Comparison of ENCODE assay signal across 15 mouse cellular contexts in genomic region chr2:115747639-115748038, GRCm38 (mm10).
"Had no signal": no experiment of that assay in that cellular context is flagged by ENCODE, and none has a peak within 500 bp of the region (broad histone marks: within the 10 kb centered on the region; RNA-seq: fewer than 3 reads in every experiment).

No protein-coding gene starts in this region.

- H3K27ac ChIP-seq: limb, embryonic 10.5 days; limb, embryonic 13.5 days; liver, embryonic 13.5 days; midbrain, embryonic 13.5 days; stomach, embryonic 15.5 days had no signal

- H3K27me3 ChIP-seq: limb, embryonic 13.5 days; liver, embryonic 13.5 days; midbrain, embryonic 13.5 days; stomach, embryonic 15.5 days had no signal

- H3K4me3 ChIP-seq: limb, embryonic 10.5 days; limb, embryonic 13.5 days; liver, embryonic 13.5 days; midbrain, embryonic 13.5 days; stomach, embryonic 15.5 days had no signal

- H3K9ac ChIP-seq: limb, embryonic 13.5 days; liver, embryonic 13.5 days; midbrain, embryonic 13.5 days; stomach, embryonic 15.5 days had no signal

- ATAC-seq: midbrain, embryonic 13.5 days had no signal

- DNase-seq: kidney, adult 9 months; kidney, postnatal 14 days; kidney, postnatal 4 days; liver; liver, embryonic 13.5 days; lung, adult 2 months; lung, postnatal 14 days; lung, postnatal 4 days; right cerebral cortex, postnatal 14 days; spleen, adult 18-20 months; thymus, postnatal 36 days had no signal

- H3K4me2 ChIP-seq: limb, embryonic 13.5 days; liver, embryonic 13.5 days; midbrain, embryonic 13.5 days; stomach, embryonic 15.5 days had no signal

- H3K36me3 ChIP-seq: limb, embryonic 10.5 days; limb, embryonic 13.5 days; liver, embryonic 13.5 days; midbrain, embryonic 13.5 days; stomach, embryonic 15.5 days had no signal

- H3K9me3 ChIP-seq: limb, embryonic 10.5 days; limb, embryonic 13.5 days; liver, embryonic 13.5 days; midbrain, embryonic 13.5 days; stomach, embryonic 15.5 days had no signal

- H3K4me1 ChIP-seq: liver, embryonic 13.5 days had no signal
